Mouse (Mus musculus) olfactory bulb, adult 2 months (tissue): ENCODE measurements around the gene Zfp800. TPM values are rescaled to one million over a fixed set of nuclear protein-coding genes. Genes with fewer than 3 reads are reported as not detected.

ENCODE experiments used
- H3K27ac ChIP-seq: fragments of 200-500 bp; 2 replicates; pipeline ENCODE4 v1.5.1; 2012; ENCODE audit warnings: low read depth, low read length; ENCODE audit not compliant: insufficient read depth
- H3K4me1 ChIP-seq: fragments of 200-500 bp; 2 replicates; pipeline ENCODE4 v1.6.1; 2012; ENCODE audit warnings: low read length; ENCODE audit not compliant: control insufficient read depth, insufficient read depth
- H3K4me3 ChIP-seq: fragments of 200-500 bp; 2 replicates; pipeline ENCODE4 v1.5.1; 2012; ENCODE audit warnings: mild to moderate bottlenecking, low read depth, low read length, moderate library complexity; ENCODE audit not compliant: insufficient read depth
- CTCF ChIP-seq: fragments of 200-500 bp; IDR thresholded peaks from 2 replicates; pipeline ENCODE4 v1.5.1; 2012; ENCODE audit warnings: low read depth, mild to moderate bottlenecking, low read length, moderate library complexity; ENCODE audit not compliant: insufficient read depth
- POLR2A ChIP-seq: fragments of 200-500 bp; IDR thresholded peaks from 2 replicates; pipeline ENCODE4 v1.6.1; 2012; ENCODE audit warnings: mild to moderate bottlenecking, low read depth, low read length, moderate library complexity; ENCODE audit not compliant: insufficient read depth
- WGBS: fragments of 180-500 bp; shearing (Covaris S2); methylation state at CpG from one replicate; pipeline ENCODE4 v1.1.7; 2018; 5-methylcytosine and 5-hydroxymethylcytosine counted together
- polyA plus RNA-seq: library from polyadenylated mRNA; stranded (reverse); fragments of >200 nt; gene quantifications from 2 replicates; pipeline ENCODE4 v1.2.4, GENCODE M21; 2012; ENCODE audit warnings: low replicate concordance; ENCODE audit not compliant: missing spikeins, insufficient read depth, insufficient read length

The Zfp800 gene
- polyA plus RNA-seq, 1 experiment = not detected

- WGBS = 98% methylated on average over 4 of the region's 4 CpGs
- Histone ChIP-seq H3K27ac (no peak overlapping the region), H3K4me3 (no peak overlapping the region), H3K4me1 (peaks cover 6% of the 10 kb centered on the region; the same call in 1 of the 2 replicates)
- TF ChIP-seq POLR2A (no peak), CTCF (no peak)
Observed at GRCm38 (mm10) chr6:28399791-28400190, 2.0 kb upstream of the Zfp800 start.

DNA sequence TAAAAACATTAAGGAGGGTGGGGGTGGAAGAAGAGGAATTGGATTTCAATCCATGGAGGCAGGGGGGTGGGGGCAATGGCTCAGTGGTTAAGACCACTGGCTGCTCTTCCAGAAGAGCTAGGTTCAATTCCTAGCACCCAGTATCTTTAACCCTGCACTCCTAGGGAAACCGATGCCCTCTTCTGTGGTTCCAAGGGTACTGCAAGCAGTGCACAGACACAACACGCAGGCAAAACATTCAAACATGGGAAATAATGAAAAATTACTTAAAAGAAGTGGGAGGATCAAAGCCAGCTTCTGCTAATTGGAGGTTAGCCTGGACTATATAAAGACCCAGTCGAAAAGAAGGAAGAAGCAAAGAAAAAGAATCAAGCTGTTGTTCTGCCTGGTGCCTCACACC lies 921 bp upstream of the Zfp800 start:
- H3K4me1 ChIP-seq = peaks cover 6% of the 10 kb centered on the region; the same call in 1 of the 2 replicates
- no peak for TF ChIP-seq POLR2A
- TF ChIP-seq CTCF = no peak
- H3K27ac ChIP-seq = no peak overlapping the region
- H3K4me3 ChIP-seq = no peak overlapping the region
- WGBS = 90% methylated on average over 3 of the region's 3 CpGs

GRCm38 (mm10) chr6:28396853-28397457 lies 850 bp downstream of the Zfp800 start:
- Histone ChIP-seq H3K27ac (no peak overlapping the region), H3K4me3 (peak overlapping the region; percentile 46), H3K4me1 (peaks cover 6% of the 10 kb centered on the region; the same call in 1 of the 2 replicates)
- WGBS = 11% methylated on average over 19 of the region's 19 CpGs
- TF ChIP-seq POLR2A = no peak
- TF ChIP-seq CTCF = no peak

DNA sequence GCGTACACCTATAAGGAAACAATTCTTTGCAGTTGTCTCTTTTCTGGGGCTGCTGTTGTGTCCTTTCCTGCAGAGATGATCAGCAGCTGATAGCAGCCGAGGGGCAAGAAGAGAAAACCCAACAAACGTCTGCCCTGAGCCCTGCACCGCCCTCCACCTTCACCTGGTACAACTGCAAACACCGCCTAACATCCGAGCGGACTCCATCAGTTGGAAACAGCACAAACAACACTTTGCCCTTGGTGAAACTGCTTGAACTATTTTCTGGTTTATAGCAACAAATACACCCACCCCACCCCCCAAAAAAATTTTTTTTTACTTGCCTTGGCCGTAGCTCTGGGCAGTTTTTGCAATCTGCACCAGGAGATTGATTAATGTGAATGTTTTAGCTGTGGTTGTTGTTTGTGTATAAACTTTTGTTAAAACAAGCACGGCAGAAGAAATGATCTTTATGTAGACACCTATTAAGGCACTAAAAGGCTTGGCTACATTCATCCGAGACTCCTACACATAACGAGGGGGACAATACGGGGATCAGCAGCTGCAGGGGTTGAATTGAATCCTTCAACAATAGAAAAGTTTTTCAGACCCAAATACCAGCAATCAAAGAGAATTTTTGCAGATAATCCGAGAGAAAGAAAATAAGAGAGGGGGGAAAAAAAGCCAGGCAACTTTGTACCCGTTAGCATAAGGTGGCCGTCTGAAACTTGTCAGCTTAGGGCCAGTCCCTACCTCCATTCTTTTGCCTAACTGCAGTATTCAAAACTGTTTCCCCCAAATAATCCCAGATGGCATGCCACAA lies 1.6 kb downstream of the Zfp800 start:
- H3K27ac ChIP-seq = no peak overlapping the region
- no peak overlapping the region for H3K4me3 ChIP-seq
- no peak for TF ChIP-seq CTCF
- TF ChIP-seq POLR2A = no peak
- WGBS = 71% methylated on average over 15 of the region's 15 CpGs
- H3K4me1 ChIP-seq = peaks cover 6% of the 10 kb centered on the region; the same call in 1 of the 2 replicates

DNA sequence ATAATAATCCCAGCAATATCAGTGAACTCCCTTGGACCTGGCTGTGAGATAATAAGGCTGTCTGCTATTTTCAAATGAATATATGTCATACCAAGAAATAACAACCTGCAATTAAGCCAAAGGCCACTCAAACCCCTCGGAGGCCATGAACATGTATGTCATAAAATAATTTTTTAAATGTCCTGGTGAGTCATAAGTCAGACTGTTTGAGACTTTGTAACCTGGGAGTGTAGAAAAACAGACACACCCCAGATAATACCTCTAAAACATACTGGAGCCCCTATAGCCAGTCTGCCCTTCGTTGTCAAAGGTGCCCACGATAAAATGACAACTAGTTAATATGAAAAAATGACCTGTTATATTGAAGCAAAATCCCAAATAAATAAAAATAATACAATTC lies 8.8 kb downstream of the Zfp800 start:
- 80% methylated on average over 3 of the region's 3 CpGs for WGBS
- peaks cover 2% of the 10 kb centered on the region; the same call in 1 of the 2 replicates for H3K4me1 ChIP-seq
- H3K27ac ChIP-seq = no peak overlapping the region
- H3K4me3 ChIP-seq = no peak overlapping the region
- no peak for TF ChIP-seq POLR2A
- no peak for TF ChIP-seq CTCF

GRCm38 (mm10) chr6:28385169-28385568 lies 12.6 kb downstream of the Zfp800 start:
- peaks cover 2% of the 10 kb centered on the region; the same call in 1 of the 2 replicates for H3K4me1 ChIP-seq
- 88% methylated on average over 3 of the region's 3 CpGs for WGBS
- no peak overlapping the region for H3K4me3 ChIP-seq
- TF ChIP-seq CTCF (no peak), POLR2A (no peak)
- no peak overlapping the region for H3K27ac ChIP-seq

GRCm38 (mm10) chr6:28381983-28382382 lies 15.8 kb downstream of the Zfp800 start:
- no peak overlapping the region for H3K27ac ChIP-seq
- WGBS = 59% methylated on average over 4 of the region's 4 CpGs
- no peak overlapping the region for H3K4me3 ChIP-seq
- H3K4me1 ChIP-seq = no peaks in the 10 kb centered on the region
- no peak for TF ChIP-seq CTCF
- TF ChIP-seq POLR2A = no peak

- Histone ChIP-seq H3K4me3 (no peak overlapping the region), H3K27ac (no peak overlapping the region), H3K4me1 (no peaks in the 10 kb centered on the region)
- WGBS = 36% methylated on average over 6 of the region's 6 CpGs
- no peak for TF ChIP-seq POLR2A
- no peak for TF ChIP-seq CTCF
Observed at GRCm38 (mm10) chr6:28369966-28370683, 27.7 kb downstream of the Zfp800 start.

GRCm38 (mm10) chr6:28367575-28367974 lies 30.2 kb downstream of the Zfp800 start:
- no peak overlapping the region for H3K4me3 ChIP-seq
- TF ChIP-seq POLR2A (no peak), CTCF (no peak)
- no peaks in the 10 kb centered on the region for H3K4me1 ChIP-seq
- H3K27ac ChIP-seq = no peak overlapping the region
- 78% methylated on average over 9 of the region's 9 CpGs for WGBS
